ENCODE assay signal across 21 mouse cellular contexts in the genomic region with DNA sequence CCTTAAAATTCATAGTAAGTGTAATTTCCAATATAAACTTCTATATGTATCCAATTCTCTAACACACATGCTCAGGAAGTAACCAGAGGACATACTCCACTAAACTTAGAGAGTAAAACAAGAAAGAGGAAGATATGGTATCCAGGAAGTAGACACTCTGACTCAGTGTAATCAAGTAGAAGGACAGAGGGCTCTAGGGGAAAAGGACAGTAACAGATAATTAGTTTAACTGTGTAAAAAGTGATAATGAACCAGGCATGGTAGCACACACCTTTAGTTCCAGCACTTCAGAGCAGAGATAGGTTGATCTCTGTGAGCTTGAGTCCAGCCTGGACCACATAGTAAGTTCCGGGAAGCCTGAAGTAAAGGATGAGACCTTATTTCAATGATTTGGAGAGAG. TPM values are rescaled to one million over a fixed set of nuclear protein-coding genes. Genes with fewer than 3 reads are reported as not detected.
DNase-seq lines count a peak whose midpoint lies in the region; ATAC-seq and TF ChIP-seq lines count a peak whose summit lies in the region.
"Had no signal": no experiment of that assay in that cellular context is flagged by ENCODE, and none has a peak within 500 bp of the region (broad histone marks: within the 10 kb centered on the region; RNA-seq: fewer than 3 reads in every experiment).

No protein-coding gene starts in this region.

- H3K27me3 ChIP-seq in spleen, adult 2 months (ENCODE audit: control insufficient read depth, insufficient read depth, low read length), result no peaks in the 10 kb centered on the region
- no peaks in the 10 kb centered on the region for H3K27me3 ChIP-seq in kidney, adult 2 months (replicated peaks; ENCODE audit: control insufficient read depth, insufficient read depth, low read length)
- H3K27me3 ChIP-seq in midbrain, embryonic 15.5 days (replicated peaks), result no peaks in the 10 kb centered on the region
- H3K27me3 ChIP-seq: CH12.LX; forebrain, embryonic 13.5 days; hindbrain, embryonic 12.5 days had no signal

- peak overlapping the region; percentile 22; the same call in 1 of the 2 replicates for H3K27ac ChIP-seq in spleen, adult 2 months (ENCODE audit: insufficient read depth, low read length)
- H3K27ac ChIP-seq in bone marrow macrophage, adult 2 months (ENCODE audit: insufficient read depth, low read depth, low read length), result peak overlapping the region; percentile 72
- H3K27ac ChIP-seq in kidney, adult 2 months (ENCODE audit: insufficient read depth, low read depth, low read length), result no peak overlapping the region
- H3K27ac ChIP-seq in midbrain, embryonic 15.5 days, result no peak overlapping the region
- H3K27ac ChIP-seq: embryonic facial prominence, embryonic 10.5 days; forebrain, embryonic 13.5 days; heart, embryonic 10.5 days; hindbrain, embryonic 12.5 days had no signal

- TF ChIP-seq CTCF in spleen, adult 2 months (IDR thresholded peaks at IDR 0.05; ENCODE audit: extremely low read depth, insufficient read depth, insufficient read length, insufficient replicate concordance), result no peak
- no peak for TF ChIP-seq CTCF in bone marrow macrophage, adult 2 months (IDR thresholded peaks at IDR 0.05; ENCODE audit: low read depth, low read length)
- TF ChIP-seq CTCF in kidney, adult 2 months (conservative IDR thresholded peaks at IDR 0.05; ENCODE audit: insufficient read depth, insufficient read length, low read depth, low read length), result no peak

- no peak for DNase-seq in spleen, adult 2 months (ENCODE audit: low read depth in 1 of 2, low spot score in 2 of 2)
- no peak for DNase-seq in spleen, adult 18-20 months
- DNase-seq in kidney, adult 2 months, result no peak
- DNase-seq in adrenal gland, adult 2 months, result no peak
- DNase-seq: adrenal gland, postnatal 10 days; cerebellum, adult 11-12 months; cerebellum, adult 9-10 months; cerebellum, postnatal 36 days; gastrocnemius, postnatal 36 days; heart, adult 18-20 months; heart, postnatal 10 days; heart, postnatal 4 days had no signal

- no peak for TF ChIP-seq POLR2A in spleen, adult 2 months (IDR thresholded peaks at IDR 0.05; ENCODE audit: low read depth, low read length)
- TF ChIP-seq POLR2A in bone marrow macrophage, adult 2 months (IDR thresholded peaks at IDR 0.05; ENCODE audit: borderline replicate concordance, low read depth, low read length), result no peak
- no peak for TF ChIP-seq POLR2A in kidney, adult 2 months (IDR thresholded peaks at IDR 0.05; ENCODE audit: low read depth, low read length)

- no peak overlapping the region for H3K4me2 ChIP-seq in midbrain, embryonic 15.5 days
- H3K4me2 ChIP-seq: forebrain, embryonic 13.5 days; hindbrain, embryonic 12.5 days had no signal

- no peaks in the 10 kb centered on the region for H3K4me1 ChIP-seq in spleen, adult 2 months (ENCODE audit: control insufficient read depth, insufficient read depth, insufficient read length)
- peaks cover 10% of the 10 kb centered on the region for H3K4me1 ChIP-seq in bone marrow macrophage, adult 2 months (ENCODE audit: control insufficient read depth, insufficient read depth, low read length)
- H3K4me1 ChIP-seq in kidney, adult 2 months (ENCODE audit: control insufficient read depth, insufficient read depth, low read length), result no peaks in the 10 kb centered on the region
- no peaks in the 10 kb centered on the region for H3K4me1 ChIP-seq in midbrain, embryonic 15.5 days
- H3K4me1 ChIP-seq: embryonic facial prominence, embryonic 10.5 days; forebrain, embryonic 13.5 days; heart, embryonic 10.5 days; hindbrain, embryonic 12.5 days had no signal

- ATAC-seq in megakaryocyte, adult 5-6 weeks (ENCODE audit: poor library complexity, severe bottlenecking), result 0 out of 2 replicates have a peak, but pooled peaks have one; percentile 51
- ATAC-seq in midbrain, embryonic 15.5 days (replicated peaks), result no peak
- ATAC-seq: forebrain, embryonic 13.5 days; hindbrain, embryonic 16.5 days had no signal

- 93% methylated on average over 1 of the region's 1 CpGs for WGBS in spleen, adult 2 months
- 93% methylated on average over 1 of the region's 1 CpGs for WGBS in kidney, adult 2 months
- WGBS in midbrain, embryonic 15.5 days, result 93% methylated on average over 1 of the region's 1 CpGs

- no peak overlapping the region for H3K9ac ChIP-seq in midbrain, embryonic 15.5 days
- H3K9ac ChIP-seq: forebrain, embryonic 13.5 days; hindbrain, embryonic 12.5 days had no signal

- H3K4me3 ChIP-seq in spleen, adult 2 months (ENCODE audit: extremely low read depth, insufficient read depth, insufficient read length), result no peak overlapping the region
- no peak overlapping the region for H3K4me3 ChIP-seq in bone marrow macrophage, adult 2 months (ENCODE audit: insufficient read depth, low read length)
- H3K4me3 ChIP-seq in kidney, adult 2 months (ENCODE audit: insufficient read depth, low read depth, low read length), result no peak overlapping the region
- no peak overlapping the region for H3K4me3 ChIP-seq in midbrain, embryonic 15.5 days
- H3K4me3 ChIP-seq: embryonic facial prominence, embryonic 10.5 days; forebrain, embryonic 13.5 days; heart, embryonic 10.5 days; hindbrain, embryonic 12.5 days had no signal

- H3K36me3 ChIP-seq in spleen, adult 2 months (ENCODE audit: control insufficient read depth, insufficient read depth, low read length), result no peaks in the 10 kb centered on the region
- no peaks in the 10 kb centered on the region for H3K36me3 ChIP-seq in kidney, adult 2 months (ENCODE audit: control insufficient read depth, insufficient read depth, low read length)
- H3K36me3 ChIP-seq in midbrain, embryonic 15.5 days (replicated peaks), result no peaks in the 10 kb centered on the region
- H3K36me3 ChIP-seq: embryonic facial prominence, embryonic 10.5 days; heart, embryonic 10.5 days; hindbrain, embryonic 12.5 days had no signal

- no peaks in the 10 kb centered on the region for H3K9me3 ChIP-seq in midbrain, embryonic 15.5 days
- H3K9me3 ChIP-seq: embryonic facial prominence, embryonic 10.5 days; forebrain, embryonic 13.5 days; heart, embryonic 10.5 days; hindbrain, embryonic 12.5 days had no signal

RNA-seq across cellular contexts. Expression of a gene that starts 5.1 kb away (rescaled TPM):
- 2.8 and 2.9 TPM in 2 replicates for polyA plus RNA-seq in spleen, adult 2 months (2012; rRNA removed)
- polyA plus RNA-seq in bone marrow macrophage, adult 2 months (2012; ENCODE audit: insufficient read depth, insufficient read length, missing spikeins), result 23.6 and 23.9 TPM in 2 replicates
- total RNA-seq in megakaryocyte, adult 5-6 weeks (2015), result 65.6 and 75.3 TPM in 2 replicates
- total RNA-seq in megakaryocyte, adult 5-6 weeks (2017), result 72.2 and 75.7 TPM in 2 replicates
- 6.4 and 6.5 TPM in 2 replicates for polyA plus RNA-seq in kidney, adult 2 months (2012; rRNA removed)
- 10 to 100 TPM; 34.9 to 39.0 TPM for total RNA-seq in adrenal gland, adult 2 months (2021)
- polyA plus RNA-seq in adrenal gland, adult 2 months (2012; rRNA removed), result 3.2 TPM in 2 replicates
- 14.3 and 16.2 TPM in 2 replicates for polyA plus RNA-seq in midbrain, embryonic 15.5 days (2015; fragmentation: Nextera tagmentation; extraction: Ambion mirVana)

RNA-seq across cellular contexts. Expression of a gene that starts 19.2 kb away (rescaled TPM):
- polyA plus RNA-seq in spleen, adult 2 months (2012; rRNA removed), result 2.2 and 3.4 TPM in 2 replicates
- 119 and 149 TPM in 2 replicates for polyA plus RNA-seq in bone marrow macrophage, adult 2 months (2012; ENCODE audit: insufficient read depth, insufficient read length, missing spikeins)
- total RNA-seq in megakaryocyte, adult 5-6 weeks (2015), result 131 and 160 TPM in 2 replicates
- 46.3 and 67.0 TPM in 2 replicates for total RNA-seq in megakaryocyte, adult 5-6 weeks (2017)
- 10.7 and 13.5 TPM in 2 replicates for polyA plus RNA-seq in kidney, adult 2 months (2012; rRNA removed)
- 10 to 100 TPM; 74.4 to 74.8 TPM for total RNA-seq in adrenal gland, adult 2 months (2021)
- 2.5 and 3.1 TPM in 2 replicates for polyA plus RNA-seq in adrenal gland, adult 2 months (2012; rRNA removed)
- 143 and 168 TPM in 2 replicates for polyA plus RNA-seq in midbrain, embryonic 15.5 days (2015; fragmentation: Nextera tagmentation; extraction: Ambion mirVana)

RNA-seq across cellular contexts. Expression of a gene that starts 53.7 kb away (rescaled TPM):
- polyA plus RNA-seq in spleen, adult 2 months (2012; rRNA removed), result 1.8 and 2.3 TPM in 2 replicates
- 27.8 and 28.0 TPM in 2 replicates for polyA plus RNA-seq in bone marrow macrophage, adult 2 months (2012; ENCODE audit: insufficient read depth, insufficient read length, missing spikeins)
- 347 and 386 TPM in 2 replicates for total RNA-seq in megakaryocyte, adult 5-6 weeks (2015)
- total RNA-seq in megakaryocyte, adult 5-6 weeks (2017), result 408 and 475 TPM in 2 replicates
- polyA plus RNA-seq in kidney, adult 2 months (2012; rRNA removed), result 15.8 and 18.6 TPM in 2 replicates
- 10 to 100 TPM; 26.6 to 27.3 TPM for total RNA-seq in adrenal gland, adult 2 months (2021)
- polyA plus RNA-seq in adrenal gland, adult 2 months (2012; rRNA removed), result 0.90 and 0.98 TPM in 2 replicates
- 25.4 and 25.9 TPM in 2 replicates for polyA plus RNA-seq in midbrain, embryonic 15.5 days (2015; fragmentation: Nextera tagmentation; extraction: Ambion mirVana)

Comparison
In these comparisons a context has a peak if more than half of its experiments do, and no peak if none do; other contexts are left out.
1. H3K27ac ChIP-seq: peak in spleen, adult 2 months (single experiment) and bone marrow macrophage, adult 2 months (single experiment); none in kidney, adult 2 months (single experiment) and midbrain, embryonic 15.5 days (single experiment).